Mouse (Mus musculus): ENCODE measurements around the gene Map3k3.
"Not testable (repeated sequence)": the region's sequence is repeated elsewhere in the genome, so short reads cannot be mapped to it uniquely, and the experiment has no call there.

Map3k3 gene

GRCm38 (mm10) chr11:106076321-106076720 lies 8.1 kb upstream of the Map3k3 start:
- DNase-seq (ENCODE audit: low spot score) = peak; percentile 73

GRCm38 (mm10) chr11:106084911-106085561 lies 623 bp downstream of the Map3k3 start:
- peak; percentile 28 for DNase-seq (ENCODE audit: low spot score)

GRCm38 (mm10) chr11:106098223-106098622 lies 13.8 kb downstream of the Map3k3 start:
- no peak for DNase-seq (ENCODE audit: low spot score)

GRCm38 (mm10) chr11:106102866-106103265 lies 18.5 kb downstream of the Map3k3 start:
- DNase-seq (ENCODE audit: low spot score) = no peak

- DNase-seq (ENCODE audit: low spot score) = no peak
These were observed 21.7 kb downstream of the Map3k3 start for GRCm38 (mm10) chr11:106106047-106106587.

- DNase-seq (ENCODE audit: low spot score) = no peak
These were observed 27.3 kb downstream of the Map3k3 start for GRCm38 (mm10) chr11:106111688-106112087.

GRCm38 (mm10) chr11:106122221-106122620 lies 37.8 kb downstream of the Map3k3 start:
- no peak for DNase-seq (ENCODE audit: low spot score)

- DNase-seq (ENCODE audit: low spot score) = no peak
These were observed 38.3 kb downstream of the Map3k3 start for GRCm38 (mm10) chr11:106122736-106123135.

- DNase-seq (ENCODE audit: low spot score) = no peak
These were observed 40.4 kb downstream of the Map3k3 start for GRCm38 (mm10) chr11:106124784-106125183.

GRCm38 (mm10) chr11:106125827-106126226 lies 41.4 kb downstream of the Map3k3 start:
- DNase-seq (ENCODE audit: low spot score) = no peak

GRCm38 (mm10) chr11:106126727-106127373 lies 42.4 kb downstream of the Map3k3 start:
- not testable (repeated sequence) for DNase-seq (ENCODE audit: low spot score)

GRCm38 (mm10) chr11:106129477-106129876 lies 45.1 kb downstream of the Map3k3 start:
- DNase-seq (ENCODE audit: low spot score) = no peak

- DNase-seq (ENCODE audit: low spot score) = no peak
These were observed 48.1 kb downstream of the Map3k3 start for GRCm38 (mm10) chr11:106132516-106132915.

GRCm38 (mm10) chr11:106134580-106135528 lies 50.4 kb downstream of the Map3k3 start:
- DNase-seq (ENCODE audit: low spot score) = no peak

GRCm38 (mm10) chr11:106151219-106151618 lies 66.8 kb downstream of the Map3k3 start:
- no peak for DNase-seq (ENCODE audit: low spot score)

GRCm38 (mm10) chr11:106152132-106152531 lies 67.7 kb downstream of the Map3k3 start:
- no peak for DNase-seq (ENCODE audit: low spot score)

- DNase-seq (ENCODE audit: low spot score) = no peak
These were observed 69.7 kb downstream of the Map3k3 start for GRCm38 (mm10) chr11:106154091-106154490.

GRCm38 (mm10) chr11:106154770-106155169 lies 70.4 kb downstream of the Map3k3 start:
- no peak for DNase-seq (ENCODE audit: low spot score)

- DNase-seq (ENCODE audit: low spot score) = no peak
These were observed 71.3 kb downstream of the Map3k3 start for GRCm38 (mm10) chr11:106155761-106156160.

- no peak for DNase-seq (ENCODE audit: low spot score)
These were observed 71.8 kb downstream of the Map3k3 start for GRCm38 (mm10) chr11:106156257-106156656.

GRCm38 (mm10) chr11:106157154-106157553 lies 72.7 kb downstream of the Map3k3 start:
- DNase-seq (ENCODE audit: low spot score) = no peak
